Mouse (Mus musculus) adipose tissue, adult 10 weeks (tissue): Measurements from ENCODE around the gene Akap3. TPM values are rescaled to one million over a fixed set of nuclear protein-coding genes. Genes with fewer than 3 reads are reported as not detected.

Experiments
- polyA plus RNA-seq: library from polyadenylated mRNA; stranded (reverse); fragments of 350-450 nt; fragmentation: Illumina TruSeq; extraction: RNeasy Lipid Tissue Mini Kit (QIAGEN cat#74804); gene quantifications from one replicate; pipeline ENCODE4 v1.2.3, GENCODE M21; 2014; ENCODE audit warnings: low read depth, low replicate concordance

Akap3 gene
- polyA plus RNA-seq = 7.8 TPM

GRCm38 (mm10) chr6:126852881-126853280 is at the start of gene Akap3:
Gene Akap3 (plus strand): TSS chr6:126853098.

GRCm38 (mm10) chr6:126848712-126849704 is 3.9 kb upstream of the Akap3 start, which contains the start of gene Ndufa9:
Gene Ndufa9 (minus strand): TSS chr6:126849136.

GRCm38 (mm10) chr6:126921111-126921881 is 68.4 kb downstream of the Akap3 start, which contains the start of gene Dyrk4:
Gene Dyrk4 (minus strand): TSS chr6:126921839.

Other genes with a start within 250 kb of the Akap3 start
- gene Kcna1, start 206.7 kb upstream of the Akap3 start, polyA plus RNA-seq = 3.9 TPM
- 0.57 TPM for gene Kcna6, start 112.4 kb upstream of the Akap3 start, polyA plus RNA-seq
- 93.1 TPM for gene Ndufa9, start 4.0 kb upstream of the Akap3 start, polyA plus RNA-seq
- gene Dyrk4, start 68.7 kb downstream of the Akap3 start, polyA plus RNA-seq = 0.42 TPM
- gene Rad51ap1, start 86.5 kb downstream of the Akap3 start, polyA plus RNA-seq = 3.0 TPM
- 13.1 TPM for gene D6Wsu163e, start 86.9 kb downstream of the Akap3 start, polyA plus RNA-seq
- not detected for gene Fgf6, start 162.5 kb downstream of the Akap3 start, polyA plus RNA-seq
- not detected for gene Fgf23, start 219.8 kb downstream of the Akap3 start, polyA plus RNA-seq